Mouse (Mus musculus) thymus, adult 2 months (tissue): ENCODE data around the gene Rnf123.

Experiments
- CTCF ChIP-seq: fragments of 200-500 bp; IDR thresholded peaks from 2 replicates; pipeline ENCODE4 v1.5.1; 2012; ENCODE audit warnings: mild to moderate bottlenecking, control low read depth, low read length, moderate library complexity, borderline replicate concordance; ENCODE audit not compliant: control insufficient read depth, poor library complexity, insufficient read depth; ENCODE audit errors: extremely low read depth
- POLR2A ChIP-seq: fragments of 200-500 bp; IDR thresholded peaks from 2 replicates; pipeline ENCODE4 v1.6.1; 2012; ENCODE audit warnings: mild to moderate bottlenecking, low read length, control low read depth, moderate library complexity; ENCODE audit not compliant: control insufficient read depth, poor library complexity, insufficient read depth; ENCODE audit errors: extremely low read depth

GRCm38 (mm10) chr9:108008041-108008440 lies 75.1 kb downstream of the Rnf123 start:
- TF ChIP-seq CTCF (no peak), POLR2A (no peak)
